Mouse (Mus musculus) left cerebral cortex, postnatal 14 days (tissue): ENCODE results near the gene Itpr3. TPM values are rescaled to one million over a fixed set of nuclear protein-coding genes. Genes with fewer than 3 reads are reported as not detected.

Experiments used
- DNase-seq, 2 experiments: peaks; one replicate each; pipeline ENCODE4 v3.0.0; 2021 to 2022; ENCODE audit warnings: low spot score in 2 of 2, mixed read lengths in 1 of 2
- intact Hi-C: fragments of 180-260 bp; cut with DNase I; formaldehyde crosslinking; loops from one replicate; pipeline ENCODE4 v1.15.1; 2025
- total RNA-seq, 2 experiments: library from RNA; stranded (reverse); gene quantifications; 2 replicates each; pipeline ENCODE4 v1.2.3; 2021

Gene Itpr3
- total RNA-seq, 2 experiments from 2014 or later, result 2.2 to 2.4 TPM

DNA sequence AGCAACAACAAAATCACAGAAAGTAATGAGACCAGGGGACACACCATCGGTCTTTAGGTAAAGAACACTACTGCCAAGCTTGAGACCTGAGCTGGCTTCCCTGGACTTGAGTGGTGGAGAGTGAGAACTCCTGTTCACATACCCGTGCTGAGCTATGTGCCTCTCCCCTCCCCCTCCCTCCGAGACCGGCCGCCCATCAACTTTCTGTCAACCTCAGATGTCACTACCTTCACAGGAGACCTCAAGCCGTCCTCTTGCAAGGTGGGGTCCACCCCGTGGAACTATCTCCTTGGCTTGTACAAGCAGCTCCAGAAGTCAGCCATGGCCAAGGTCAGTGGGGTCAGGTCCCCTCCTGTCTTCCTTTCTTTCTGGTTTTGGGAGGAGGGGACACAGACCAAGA is 24.8 kb upstream of the Itpr3 start:
- DNase-seq, result no peak
- intact Hi-C loops, result loop anchor here (2.0 kb wide), 2 partner anchors 88 to 488 kb away; partner anchors contain the start of gene Grm4

GRCm38 (mm10) chr17:27032869-27033268 is 24.2 kb upstream of the Itpr3 start:
- peak; percentile 65 to 77 for DNase-seq
- intact Hi-C loops, result loop anchor here (2.0 kb wide), 2 partner anchors 88 to 488 kb away; partner anchors contain the start of gene Grm4

DNA sequence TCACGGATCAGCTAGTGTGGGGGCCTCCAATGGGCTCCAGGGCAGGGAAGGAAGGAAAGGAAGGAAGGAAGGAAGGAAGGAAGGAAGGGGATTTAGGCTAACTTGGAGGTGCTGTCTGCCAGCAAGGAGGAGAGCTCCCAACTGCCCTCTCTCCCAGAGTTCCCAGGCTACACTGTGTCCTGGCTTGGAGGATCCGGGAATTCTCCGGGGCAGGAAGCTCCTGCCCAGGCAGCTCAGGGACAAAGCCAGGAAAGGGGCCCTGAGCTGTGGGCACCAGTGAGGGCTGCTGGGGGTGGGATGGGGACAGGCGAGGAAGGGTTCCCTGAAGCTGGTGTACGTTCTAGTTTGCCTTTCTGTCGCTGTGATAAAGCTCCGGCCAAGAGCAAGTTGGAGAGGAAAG is 20.6 kb upstream of the Itpr3 start:
- no peak for DNase-seq
- intact Hi-C loops, result no loop called here

GRCm38 (mm10) chr17:27038335-27039050 is 18.6 kb upstream of the Itpr3 start:
- no peak for DNase-seq
- intact Hi-C loops, result no loop called here

DNA sequence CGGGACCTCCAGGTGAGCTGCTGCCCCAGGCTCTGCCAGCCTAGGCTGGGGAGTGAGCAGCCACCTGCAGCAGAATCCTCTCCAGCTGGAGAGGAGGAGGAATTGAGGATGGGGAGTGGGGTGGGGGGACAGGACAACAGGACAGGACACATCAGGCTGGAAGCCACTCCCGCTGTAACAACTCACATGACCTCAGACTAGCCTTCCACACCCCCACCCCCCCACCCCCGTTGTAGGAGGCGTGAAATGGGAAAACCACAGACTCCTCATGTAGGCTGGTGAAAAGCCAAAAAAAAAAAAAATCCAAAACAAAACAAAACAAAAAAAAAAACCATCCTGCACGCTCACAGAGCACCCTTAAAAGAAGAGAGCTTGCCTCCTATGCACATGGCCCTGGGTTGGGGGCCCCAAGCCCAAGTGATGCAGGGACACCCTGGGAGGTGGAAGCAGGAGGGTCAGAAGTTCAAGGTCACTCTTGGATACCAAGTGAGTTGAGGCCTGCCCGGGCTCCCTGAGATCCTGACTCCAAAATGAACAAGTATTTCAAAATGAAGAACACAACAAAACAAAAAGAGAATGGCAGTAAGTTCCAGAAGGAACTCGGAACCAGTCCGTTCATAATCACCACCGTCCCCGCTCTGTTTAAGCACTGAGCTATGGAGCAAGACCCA is 17.5 kb upstream of the Itpr3 start:
- intact Hi-C loops, result loop anchor here (5.0 kb wide), 1 partner anchor 43 kb away; no protein-coding TSS in a partner anchor
- no peak for DNase-seq

DNA sequence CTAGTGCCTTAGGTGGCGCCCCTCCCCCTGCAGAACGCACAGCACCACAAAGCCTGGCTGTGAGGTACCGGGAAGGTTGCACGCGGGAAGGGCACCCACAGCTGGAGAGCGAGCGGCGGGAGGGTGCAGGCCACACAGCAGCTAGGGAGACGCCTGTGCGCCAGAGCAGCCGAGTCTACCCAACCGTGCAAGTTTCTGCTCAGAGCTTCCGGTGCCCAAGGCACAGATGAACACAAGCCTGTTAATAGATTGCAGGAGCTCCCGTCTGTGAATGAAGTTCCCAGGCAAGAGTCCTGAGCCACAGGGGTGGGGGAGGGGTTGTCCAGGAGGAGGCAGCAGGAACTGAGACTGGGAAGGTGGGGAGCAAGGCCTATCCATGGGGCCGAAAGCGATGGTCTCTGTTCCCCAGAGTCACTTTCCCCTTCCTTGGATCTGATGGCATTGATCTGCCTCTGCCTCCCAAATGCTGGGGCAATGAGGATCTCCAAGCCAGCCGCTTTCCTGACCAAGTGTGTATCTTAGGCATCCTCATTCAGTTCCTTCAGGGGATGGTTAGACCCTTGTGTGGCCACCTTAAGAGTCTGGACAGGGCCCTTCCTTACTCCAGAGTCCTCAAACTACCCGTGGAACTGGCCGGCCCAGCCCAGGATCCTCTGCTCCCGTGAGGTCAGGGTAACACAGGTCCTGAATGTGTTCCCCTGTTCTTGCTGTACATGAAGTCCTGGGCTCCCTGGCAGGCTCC is 16.6 kb upstream of the Itpr3 start:
- intact Hi-C loops, result loop anchor here (5.0 kb wide), 1 partner anchor 42 kb away; no protein-coding TSS in a partner anchor
- no peak for DNase-seq

DNA sequence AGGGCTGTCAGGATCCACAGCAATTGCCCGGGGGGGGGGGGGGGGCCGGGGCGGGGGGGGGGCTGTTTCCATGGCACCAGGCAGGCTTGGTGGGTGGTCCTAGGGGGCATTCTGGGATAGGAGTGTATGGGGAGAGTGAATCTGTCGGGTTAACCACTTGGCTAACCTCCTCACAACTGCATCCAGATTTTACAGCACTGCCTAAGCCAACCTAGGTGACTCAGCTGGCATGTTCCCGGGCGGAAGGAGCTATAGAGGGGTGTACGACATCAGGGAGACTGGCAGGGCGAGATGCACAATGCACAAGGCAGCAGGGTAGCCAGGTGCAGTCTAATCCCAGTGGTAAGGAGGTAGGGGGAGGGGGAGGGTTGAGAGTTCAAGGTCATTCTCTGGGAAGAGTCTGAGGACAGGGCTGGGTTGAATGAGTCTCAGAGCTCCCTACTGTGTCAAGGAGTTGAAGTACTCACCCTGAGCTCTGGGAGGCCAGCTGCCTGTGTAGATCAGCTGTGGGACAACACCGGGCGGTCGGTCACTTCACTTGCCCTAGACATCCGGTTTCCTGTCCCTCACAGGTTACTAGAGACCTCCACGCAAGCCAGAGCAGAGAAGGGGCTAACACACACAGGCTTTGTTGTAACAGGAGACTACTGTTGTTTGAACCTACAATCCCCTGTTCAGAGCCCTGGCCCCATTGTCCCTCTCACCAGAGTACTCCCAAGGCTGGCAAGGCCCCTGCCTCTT is 15.9 kb upstream of the Itpr3 start:
- intact Hi-C loops, result loop anchor here (5.0 kb wide), 1 partner anchor 41 kb away; no protein-coding TSS in a partner anchor
- DNase-seq, result no peak

- intact Hi-C loops, result loop anchor here (5.0 kb wide), 1 partner anchor 41 kb away; no protein-coding TSS in a partner anchor
These were observed 15.4 kb upstream of the Itpr3 start for GRCm38 (mm10) chr17:27041787-27042055.

GRCm38 (mm10) chr17:27042840-27043239 is 14.3 kb upstream of the Itpr3 start:
- intact Hi-C loops, result loop anchor here (5.0 kb wide), 1 partner anchor 39 kb away; no protein-coding TSS in a partner anchor
- DNase-seq, result no peak

More at GRCm38 (mm10) chr17:27041787-27042055, 15.4 kb upstream of the Itpr3 start:
- DNase-seq, result no peak

DNA sequence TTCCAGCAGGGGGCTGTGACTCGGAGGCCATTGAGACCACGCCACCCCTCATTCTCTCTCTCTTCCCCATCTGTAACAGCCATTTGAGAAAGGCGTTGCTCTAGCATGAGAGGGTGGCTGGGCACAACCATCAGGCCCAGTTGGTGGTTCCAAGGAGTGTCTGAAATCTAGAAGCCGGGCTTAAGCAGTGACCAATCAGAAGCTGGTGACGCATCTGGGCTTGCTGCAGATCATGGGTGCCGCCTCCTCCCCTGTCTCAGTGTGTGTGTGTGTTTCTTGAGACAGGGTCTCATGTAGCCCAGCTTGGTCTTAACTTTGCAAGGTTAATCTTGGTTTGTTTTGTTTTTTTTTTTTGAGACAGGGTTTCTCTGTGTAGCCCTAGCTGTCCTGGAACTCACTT is 11.9 kb upstream of the Itpr3 start:
- intact Hi-C loops, result no loop called here
- no peak for DNase-seq

DNA sequence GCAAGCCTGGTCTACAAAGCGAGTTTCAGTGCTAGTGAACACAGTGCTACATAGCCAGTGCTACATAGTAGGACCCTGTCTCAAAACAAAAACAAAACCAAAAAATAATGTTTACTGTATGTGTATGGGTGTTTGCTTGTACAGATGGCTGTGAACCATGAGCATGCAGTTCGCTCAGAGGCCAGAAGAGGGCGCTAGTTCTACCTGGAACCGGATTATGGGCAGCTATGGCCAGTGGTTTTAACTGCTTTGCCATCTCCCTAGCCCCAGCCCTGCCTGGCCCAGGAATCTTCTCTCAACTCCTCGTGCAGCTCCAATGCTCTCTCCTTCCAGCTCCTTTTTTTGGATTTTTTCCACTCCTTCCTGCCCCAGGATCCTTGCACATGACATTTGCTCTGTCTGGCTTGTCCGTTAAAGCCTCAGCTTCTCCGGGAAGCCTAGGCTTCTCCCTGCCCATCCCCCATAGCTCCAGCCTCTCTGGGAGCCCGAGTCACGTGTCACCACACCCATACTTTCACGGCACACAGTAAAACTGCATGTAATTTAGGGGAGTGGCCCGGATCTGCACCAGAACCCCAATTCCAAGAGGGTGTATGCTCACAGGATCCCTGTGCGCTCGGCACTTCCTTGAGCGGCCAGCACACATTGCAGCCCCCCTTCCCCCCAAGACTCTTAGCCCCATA is 9.2 kb upstream of the Itpr3 start:
- intact Hi-C loops, result no loop called here

GRCm38 (mm10) chr17:27048445-27049239 is 8.5 kb upstream of the Itpr3 start:
- intact Hi-C loops, result no loop called here
- peak in 1 of 2 experiments; percentile 18 for DNase-seq

More for the DNA sequence above, 9.2 kb upstream of the Itpr3 start:
- DNase-seq, result no peak

- DNase-seq, result no peak
- intact Hi-C loops, result no loop called here
These were observed 6.3 kb upstream of the Itpr3 start for GRCm38 (mm10) chr17:27050853-27051252.

DNA sequence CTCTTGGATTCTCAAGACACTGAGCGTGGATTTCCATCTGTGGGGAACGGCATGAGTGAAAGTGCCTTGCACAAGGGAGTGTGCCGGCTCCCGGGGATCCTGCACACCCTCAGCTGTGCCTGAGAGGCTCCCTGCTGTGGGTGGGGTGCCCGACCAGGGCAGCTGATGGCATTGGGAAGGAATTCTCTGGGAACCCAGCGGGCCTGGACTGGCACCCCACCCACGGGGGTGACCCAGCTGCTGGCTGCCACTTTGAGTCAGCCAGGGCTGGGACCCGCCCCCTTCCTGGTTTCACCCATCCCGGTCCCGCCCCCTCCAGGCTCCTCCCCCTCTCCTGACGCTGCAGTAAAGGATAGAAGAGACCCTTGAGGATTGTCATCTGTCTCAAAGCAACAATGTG is 5.6 kb upstream of the Itpr3 start:
- DNase-seq, result no peak
- intact Hi-C loops, result no loop called here

DNA sequence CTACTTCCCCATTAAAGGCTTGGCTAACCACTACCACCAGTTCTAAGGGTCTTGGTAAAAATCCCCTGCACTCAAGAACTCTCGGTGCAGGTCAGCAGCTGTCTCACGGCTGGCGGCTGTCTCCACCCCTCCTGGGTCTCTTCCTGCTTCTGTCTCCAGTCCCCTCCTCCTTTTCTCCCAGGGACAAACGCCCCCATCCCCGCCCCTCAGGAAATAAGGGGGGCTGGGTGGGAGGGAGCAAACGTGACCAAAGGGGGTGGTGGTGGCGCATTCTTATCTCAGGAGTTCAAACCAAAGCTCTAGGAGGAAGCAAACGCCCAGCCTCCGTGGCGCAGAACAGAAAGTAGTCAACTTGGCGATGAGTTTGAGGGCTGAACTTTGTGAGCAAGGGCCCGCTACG is 934 bp upstream of the Itpr3 start:
- intact Hi-C loops, result no loop called here
- DNase-seq, result peak in 1 of 2 experiments; percentile 16

GRCm38 (mm10) chr17:27057517-27058055 is 482 bp downstream of the Itpr3 start:
- intact Hi-C loops, result no loop called here
- no peak for DNase-seq

GRCm38 (mm10) chr17:27060698-27061097 is 3.6 kb downstream of the Itpr3 start:
- intact Hi-C loops, result no loop called here
- no peak for DNase-seq

DNA sequence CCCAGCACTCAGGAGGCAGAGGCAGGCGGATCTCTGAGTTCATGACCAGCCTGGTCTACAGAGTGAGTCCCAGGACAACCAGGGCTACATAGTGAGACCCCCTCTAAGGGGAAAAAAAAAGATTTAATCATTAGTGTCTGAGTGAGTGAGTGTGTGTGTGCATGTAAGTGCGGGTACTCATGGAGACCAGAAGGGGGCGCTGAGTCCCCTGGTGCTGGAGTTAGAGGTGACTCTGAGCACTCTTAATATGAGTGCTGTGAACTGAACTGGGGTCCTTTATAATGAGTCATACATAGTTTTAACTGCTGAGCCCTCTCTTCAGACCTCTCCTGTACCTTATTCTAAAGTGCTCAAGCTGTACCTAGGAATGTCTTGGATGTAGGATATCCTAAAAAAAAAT is 4.6 kb downstream of the Itpr3 start:
- no peak for DNase-seq
- intact Hi-C loops, result no loop called here
